Mouse (Mus musculus) brain, embryonic 14.5 days (tissue): ENCODE measurements at regions not wholly inside any gene's neighbourhood (a gene's known extent, or its start where the extent isn't known, plus 50 kb on each side); places are given as distances from the start of the nearest gene placed in this dataset.

Experiments
- DNase-seq: peaks from one replicate; pipeline ENCODE4 v3.0.0-alpha.2; 2011; ENCODE audit warnings: low read depth
- CTCF ChIP-seq: fragments of 200-500 bp; IDR thresholded peaks from 2 replicates; pipeline ENCODE4 v1.5.1; 2012; ENCODE audit warnings: inconsistent platforms, mild to moderate bottlenecking, moderate library complexity, borderline replicate concordance; ENCODE audit not compliant: insufficient read depth, insufficient read length; ENCODE audit errors: extremely low read depth
- POLR2A ChIP-seq: fragments of 200-500 bp; IDR thresholded peaks from 2 replicates; pipeline ENCODE4 v1.6.1; 2012; ENCODE audit warnings: mild to moderate bottlenecking, inconsistent platforms, borderline replicate concordance; ENCODE audit not compliant: poor library complexity, insufficient read depth, insufficient read length, severe bottlenecking; ENCODE audit errors: extremely low read depth

- TF ChIP-seq POLR2A (no peak), CTCF (peak; percentile 55; the same call in 1 of the 2 replicates)
Observed at GRCm38 (mm10) chr17:64499281-64499997, 101.1 kb upstream of the Man2a1 start.

GRCm38 (mm10) chr17:64502376-64502775, 98.2 kb upstream of the Man2a1 start:
- TF ChIP-seq POLR2A (no peak), CTCF (no peak)
- DNase-seq: no peak

More at GRCm38 (mm10) chr17:64499281-64499997, 101.1 kb upstream of the Man2a1 start:
- DNase-seq: peak; percentile 57

GRCm38 (mm10) chr17:64505956-64506355, 94.6 kb upstream of the Man2a1 start:
- no peak for DNase-seq
- TF ChIP-seq CTCF: no peak
- TF ChIP-seq POLR2A: no peak

GRCm38 (mm10) chr17:64511139-64511779, 89.3 kb upstream of the Man2a1 start:
- no peak for DNase-seq

GRCm38 (mm10) chr17:64522213-64522612, 78.3 kb upstream of the Man2a1 start:
- no peak for DNase-seq
- TF ChIP-seq CTCF (peak; percentile 29; the same call in 1 of the 2 replicates), POLR2A (no peak)

More at GRCm38 (mm10) chr17:64511139-64511779, 89.3 kb upstream of the Man2a1 start:
- no peak for TF ChIP-seq CTCF
- no peak for TF ChIP-seq POLR2A

GRCm38 (mm10) chr17:64523899-64524298, 76.6 kb upstream of the Man2a1 start:
- TF ChIP-seq POLR2A (no peak), CTCF (no peak)
- DNase-seq: no peak

- peak; percentile 51 for DNase-seq
- TF ChIP-seq POLR2A (no peak), CTCF (no peak)
Observed at GRCm38 (mm10) chr17:64527817-64528216, 72.7 kb upstream of the Man2a1 start.

GRCm38 (mm10) chr17:64528476-64528875, 72.1 kb upstream of the Man2a1 start:
- DNase-seq: no peak
- no peak for TF ChIP-seq POLR2A
- no peak for TF ChIP-seq CTCF

- DNase-seq: no peak
- peak; percentile 50; the same call in 1 of the 2 replicates for TF ChIP-seq CTCF
- TF ChIP-seq POLR2A: no peak
Observed at GRCm38 (mm10) chr17:64529296-64529994, 71.1 kb upstream of the Man2a1 start.

GRCm38 (mm10) chr17:64531150-64531549, 69.4 kb upstream of the Man2a1 start:
- TF ChIP-seq POLR2A: no peak
- no peak for TF ChIP-seq CTCF
- no peak for DNase-seq

GRCm38 (mm10) chr17:64534323-64534722, 66.2 kb upstream of the Man2a1 start:
- no peak for TF ChIP-seq CTCF
- no peak for TF ChIP-seq POLR2A
- DNase-seq: no peak
